Mouse (Mus musculus): Measurements from ENCODE around the gene Xpr1. TPM values are rescaled to one million over a fixed set of nuclear protein-coding genes. Genes with fewer than 3 reads are reported as not detected.

Xpr1 gene
- polyA plus RNA-seq, 1 experiment: 43.9 TPM

DNA sequence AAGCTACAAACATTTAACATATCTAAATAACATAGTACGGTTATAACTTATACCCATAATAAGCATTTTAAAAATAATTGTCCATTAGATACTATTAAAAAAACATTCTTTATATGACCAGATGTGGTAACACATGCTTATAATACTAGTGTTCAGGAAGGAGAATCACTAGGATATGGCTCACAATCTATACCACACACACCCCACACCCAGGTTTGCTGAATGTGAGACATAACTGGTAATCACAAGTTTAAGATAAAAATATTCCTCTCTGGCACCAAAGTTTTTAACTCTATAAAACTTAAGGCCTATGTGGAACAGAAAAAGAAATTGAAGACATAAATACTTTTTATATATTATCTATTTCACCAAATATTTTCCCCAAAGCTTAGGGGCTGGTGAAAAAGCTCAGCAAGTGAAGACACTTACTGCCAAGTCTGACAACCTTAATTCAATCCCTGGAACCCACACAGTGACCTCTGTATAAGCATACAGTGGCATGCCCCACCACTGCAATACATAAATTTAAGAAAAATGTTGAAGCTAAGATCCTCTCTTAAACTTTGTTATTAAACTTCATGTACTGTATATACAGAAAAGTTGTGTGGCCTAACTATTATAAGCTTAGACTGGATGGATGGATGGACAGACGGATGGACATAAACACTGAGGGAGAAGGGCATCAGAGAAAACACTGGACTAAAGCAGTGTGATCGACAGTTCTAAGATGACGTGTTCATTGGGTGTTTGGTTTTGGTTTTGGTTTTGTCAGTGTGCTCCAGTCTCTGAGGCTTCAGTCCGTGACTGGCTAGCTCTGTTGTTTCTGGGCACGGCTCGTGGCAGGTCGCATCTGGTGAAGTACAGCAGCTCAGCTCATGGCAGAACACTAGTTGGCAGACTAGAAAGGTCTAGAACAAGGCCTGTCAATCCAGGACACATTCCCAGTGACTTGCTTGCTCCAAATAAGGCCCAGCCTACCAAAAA is 33.6 kb downstream of the Xpr1 start:
- Histone ChIP-seq H3K4me3 (ENCODE audit: insufficient read depth, low read length) (no peak overlapping the region), H3K27ac (ENCODE audit: insufficient read depth, low read depth, low read length) (no peak overlapping the region), H3K4me1 (ENCODE audit: control insufficient read depth, insufficient read depth, low read length) (peaks cover 4% of the 10 kb centered on the region)
- no peak for TF ChIP-seq CTCF (IDR thresholded peaks at IDR 0.05; ENCODE audit: low read depth, low read length)
- no peak for TF ChIP-seq POLR2A (IDR thresholded peaks at IDR 0.05; ENCODE audit: borderline replicate concordance, low read depth, low read length)

DNA sequence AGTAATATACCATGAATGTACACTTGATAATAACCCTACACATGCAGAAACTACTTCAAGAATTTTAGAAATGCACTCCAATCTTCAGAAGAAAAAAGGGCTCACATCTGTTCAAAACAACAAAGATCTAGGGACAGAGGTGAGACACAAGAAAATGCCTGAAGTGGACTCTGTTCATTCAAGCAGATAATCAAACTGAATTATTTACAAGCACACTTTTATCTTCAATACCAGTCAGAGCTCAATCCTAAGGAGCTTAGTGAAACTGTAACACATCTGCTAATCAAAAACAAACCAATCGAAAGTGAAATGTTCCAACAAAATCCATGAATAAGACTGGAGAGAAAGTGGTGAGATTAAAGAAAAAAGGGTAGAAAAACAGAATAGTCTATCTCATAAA is 35.3 kb downstream of the Xpr1 start:
- Histone ChIP-seq H3K27ac (ENCODE audit: insufficient read depth, low read depth, low read length) (no peak overlapping the region), H3K4me1 (ENCODE audit: control insufficient read depth, insufficient read depth, low read length) (no peaks in the 10 kb centered on the region), H3K4me3 (ENCODE audit: insufficient read depth, low read length) (no peak overlapping the region)
- TF ChIP-seq POLR2A (IDR thresholded peaks at IDR 0.05; ENCODE audit: borderline replicate concordance, low read depth, low read length): no peak
- no peak for TF ChIP-seq CTCF (IDR thresholded peaks at IDR 0.05; ENCODE audit: low read depth, low read length)

DNA sequence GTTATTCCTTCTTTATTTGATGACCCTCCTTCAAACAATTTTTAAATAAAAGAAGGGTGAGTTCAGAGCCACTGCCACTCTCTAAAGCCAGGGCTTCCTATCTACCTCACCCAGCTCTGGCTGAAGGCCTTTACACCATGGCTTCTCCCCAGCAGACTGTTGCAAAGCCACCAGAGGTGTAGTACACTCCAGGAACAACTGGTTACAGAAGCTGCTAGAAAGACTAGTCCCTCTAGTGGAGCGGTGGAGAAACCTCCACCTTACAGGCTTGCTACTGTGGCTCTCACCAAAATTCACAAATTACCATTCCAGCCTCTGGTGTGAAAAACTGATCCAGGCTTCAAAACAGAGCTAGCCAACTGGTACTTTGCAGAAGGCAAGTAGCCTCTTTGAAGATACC is 37.9 kb downstream of the Xpr1 start:
- Histone ChIP-seq H3K4me3 (ENCODE audit: insufficient read depth, low read length) (no peak overlapping the region), H3K27ac (ENCODE audit: insufficient read depth, low read depth, low read length) (no peak overlapping the region), H3K4me1 (ENCODE audit: control insufficient read depth, insufficient read depth, low read length) (no peaks in the 10 kb centered on the region)
- TF ChIP-seq CTCF (IDR thresholded peaks at IDR 0.05; ENCODE audit: low read depth, low read length) (no peak), POLR2A (IDR thresholded peaks at IDR 0.05; ENCODE audit: borderline replicate concordance, low read depth, low read length) (no peak)

DNA sequence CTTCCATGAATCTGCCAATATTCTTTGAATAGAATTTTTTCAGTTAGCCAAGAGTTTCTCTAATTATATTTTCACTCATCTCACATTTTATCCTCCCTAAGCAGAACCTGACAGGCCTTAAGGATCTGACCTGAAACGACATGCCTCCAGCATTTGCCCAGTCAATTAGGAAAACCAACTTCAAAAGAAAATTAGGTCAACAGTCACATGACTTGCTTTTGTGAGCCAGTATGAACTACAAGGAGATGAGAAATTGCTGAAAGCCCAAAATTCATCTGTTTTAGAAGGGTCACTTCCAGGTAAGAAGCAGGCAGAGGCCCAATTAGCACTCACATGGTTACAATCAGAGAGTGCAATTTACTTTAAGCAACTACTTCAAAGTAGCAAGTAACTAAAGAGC is 44.4 kb downstream of the Xpr1 start:
- Histone ChIP-seq H3K4me3 (ENCODE audit: insufficient read depth, low read length) (no peak overlapping the region), H3K4me1 (ENCODE audit: control insufficient read depth, insufficient read depth, low read length) (no peaks in the 10 kb centered on the region), H3K27ac (ENCODE audit: insufficient read depth, low read depth, low read length) (no peak overlapping the region)
- no peak for TF ChIP-seq CTCF (IDR thresholded peaks at IDR 0.05; ENCODE audit: low read depth, low read length)
- TF ChIP-seq POLR2A (IDR thresholded peaks at IDR 0.05; ENCODE audit: borderline replicate concordance, low read depth, low read length): no peak

DNA sequence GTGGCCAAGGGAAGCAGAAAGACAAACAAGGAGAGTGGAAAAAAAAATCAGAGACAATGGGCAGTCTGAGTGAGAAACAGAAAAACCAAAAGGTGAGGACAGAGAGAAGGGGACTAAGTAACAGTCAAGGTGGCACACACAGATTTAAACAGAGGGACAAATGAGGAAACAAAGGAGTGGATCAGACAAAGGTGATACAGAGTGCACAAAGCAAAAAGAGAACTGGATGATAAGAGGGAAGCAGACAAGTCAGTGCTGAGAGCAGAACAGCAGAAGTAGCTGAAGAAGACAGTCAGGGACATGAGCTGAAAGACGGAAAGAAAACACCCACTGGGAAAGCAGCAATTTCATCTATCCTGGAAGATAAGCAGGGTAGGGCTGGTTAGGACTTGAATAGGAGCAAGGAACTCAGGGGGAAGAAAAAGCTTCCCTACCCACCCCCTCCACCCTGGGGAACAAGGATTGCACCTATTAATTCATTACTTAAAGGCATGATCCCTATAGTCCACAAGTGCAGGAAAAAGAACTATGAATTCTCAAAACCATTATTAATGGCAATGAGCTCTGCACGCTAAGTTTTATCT is 47.0 kb downstream of the Xpr1 start:
- Histone ChIP-seq H3K27ac (ENCODE audit: insufficient read depth, low read depth, low read length) (no peak overlapping the region), H3K4me3 (ENCODE audit: insufficient read depth, low read length) (no peak overlapping the region), H3K4me1 (ENCODE audit: control insufficient read depth, insufficient read depth, low read length) (peaks cover 7% of the 10 kb centered on the region)
- no peak for TF ChIP-seq CTCF (IDR thresholded peaks at IDR 0.05; ENCODE audit: low read depth, low read length)
- TF ChIP-seq POLR2A (IDR thresholded peaks at IDR 0.05; ENCODE audit: borderline replicate concordance, low read depth, low read length): no peak

DNA sequence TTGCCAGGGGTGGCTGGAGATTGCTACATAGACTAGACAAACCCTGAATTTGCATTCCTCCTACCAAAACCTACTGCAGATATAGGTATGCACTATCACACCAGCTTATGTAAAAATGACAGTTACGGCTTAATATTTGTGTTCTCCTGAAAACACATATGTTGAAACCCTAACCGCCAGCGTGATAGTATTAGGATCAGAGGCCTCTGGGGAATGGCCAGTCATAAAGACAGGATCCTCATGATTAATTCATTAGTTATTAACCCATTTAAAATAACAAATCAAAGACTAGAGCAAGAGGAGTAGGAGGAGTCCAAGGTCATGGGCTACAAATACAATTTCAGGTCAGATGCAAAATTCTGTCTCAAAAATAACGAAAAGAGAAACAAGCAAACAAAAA is 50.8 kb downstream of the Xpr1 start:
- no peak for TF ChIP-seq CTCF (IDR thresholded peaks at IDR 0.05; ENCODE audit: low read depth, low read length)
- no peak for TF ChIP-seq POLR2A (IDR thresholded peaks at IDR 0.05; ENCODE audit: borderline replicate concordance, low read depth, low read length)

DNA sequence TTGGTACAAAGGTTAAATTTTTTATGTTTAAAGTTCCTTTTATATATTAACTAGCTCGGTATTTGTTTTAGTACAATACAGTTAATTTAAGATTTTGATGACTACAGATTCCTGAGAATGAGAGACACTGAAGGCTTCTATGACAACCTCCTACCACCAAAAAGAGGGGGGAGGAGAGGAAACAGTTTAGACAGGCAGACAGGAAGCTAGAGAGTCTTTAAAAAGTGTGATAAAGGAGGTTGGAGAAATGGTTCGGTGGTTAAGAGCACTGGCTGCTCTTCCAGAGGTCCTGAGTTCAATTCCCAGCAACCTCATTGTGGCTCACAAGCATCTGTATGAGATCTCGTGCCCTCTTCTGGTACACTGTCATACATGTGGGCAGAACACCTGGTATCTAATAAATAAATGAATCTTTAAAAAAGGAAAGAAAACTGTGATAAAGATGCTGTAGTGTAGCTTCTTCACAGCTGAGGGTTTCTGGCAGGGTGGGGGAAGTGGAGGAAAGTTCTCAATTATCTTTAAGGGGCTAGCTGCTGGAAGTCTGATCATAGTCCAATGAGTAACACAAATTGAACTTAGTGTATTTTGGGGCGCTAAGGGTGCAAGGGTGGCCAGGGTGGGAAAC is 55.6 kb downstream of the Xpr1 start:
- H3K4me1 ChIP-seq (ENCODE audit: control insufficient read depth, insufficient read depth, low read length): peaks cover under 1% of the 10 kb centered on the region; the same call in 1 of the 2 replicates
- no peak overlapping the region for H3K4me3 ChIP-seq (ENCODE audit: insufficient read depth, low read length)
- no peak overlapping the region for H3K27ac ChIP-seq (ENCODE audit: insufficient read depth, low read depth, low read length)
- TF ChIP-seq CTCF (IDR thresholded peaks at IDR 0.05; ENCODE audit: low read depth, low read length) (no peak), POLR2A (IDR thresholded peaks at IDR 0.05; ENCODE audit: borderline replicate concordance, low read depth, low read length) (no peak)

More for the DNA sequence above, 50.8 kb downstream of the Xpr1 start:
- Histone ChIP-seq H3K4me3 (ENCODE audit: insufficient read depth, low read length) (no peak overlapping the region), H3K4me1 (ENCODE audit: control insufficient read depth, insufficient read depth, low read length) (peaks cover 7% of the 10 kb centered on the region), H3K27ac (ENCODE audit: insufficient read depth, low read depth, low read length) (no peak overlapping the region)

DNA sequence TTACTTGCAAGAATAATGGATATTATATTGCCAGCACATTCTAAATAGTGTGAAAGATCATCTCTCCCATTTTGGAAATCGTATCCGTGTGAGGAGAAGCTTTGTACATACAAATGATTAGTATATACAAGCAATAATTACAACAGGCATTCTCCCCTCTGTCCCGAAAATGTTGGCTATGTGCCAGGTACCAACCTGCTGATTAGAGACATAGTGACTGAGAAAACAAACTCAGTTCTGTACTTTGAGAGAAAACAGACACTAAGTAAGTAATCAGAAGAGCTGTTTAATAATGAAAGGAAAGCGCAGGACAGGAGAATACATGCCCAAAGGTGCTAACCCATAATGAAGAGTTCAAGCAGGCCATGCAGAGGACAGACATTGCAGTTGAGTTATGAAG is 64.1 kb downstream of the Xpr1 start:
- Histone ChIP-seq H3K4me3 (ENCODE audit: insufficient read depth, low read length) (no peak overlapping the region), H3K27ac (ENCODE audit: insufficient read depth, low read depth, low read length) (no peak overlapping the region), H3K4me1 (ENCODE audit: control insufficient read depth, insufficient read depth, low read length) (no peaks in the 10 kb centered on the region)
- TF ChIP-seq CTCF (IDR thresholded peaks at IDR 0.05; ENCODE audit: low read depth, low read length) (no peak), POLR2A (IDR thresholded peaks at IDR 0.05; ENCODE audit: borderline replicate concordance, low read depth, low read length) (no peak)

DNA sequence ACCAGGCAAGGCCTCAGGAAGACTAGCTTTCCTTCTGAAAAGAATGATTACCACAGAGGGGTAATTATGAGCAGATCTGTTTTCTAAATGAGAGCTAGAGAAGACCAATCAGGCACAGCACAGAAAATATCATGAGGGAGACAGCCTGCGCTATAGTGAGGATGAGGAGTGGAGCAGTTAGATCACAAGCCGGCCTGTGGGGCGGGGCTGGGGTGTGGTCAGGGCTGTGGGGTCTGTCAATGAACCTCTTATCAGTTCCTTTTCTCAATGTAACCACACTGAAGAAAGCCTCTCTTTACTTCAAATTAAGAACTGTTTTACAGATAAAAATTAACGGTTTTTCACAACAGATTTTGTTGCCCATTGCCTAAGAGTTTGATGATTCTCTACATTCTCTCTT is 65.7 kb downstream of the Xpr1 start:
- Histone ChIP-seq H3K4me3 (ENCODE audit: insufficient read depth, low read length) (no peak overlapping the region), H3K27ac (ENCODE audit: insufficient read depth, low read depth, low read length) (no peak overlapping the region), H3K4me1 (ENCODE audit: control insufficient read depth, insufficient read depth, low read length) (no peaks in the 10 kb centered on the region)
- TF ChIP-seq POLR2A (IDR thresholded peaks at IDR 0.05; ENCODE audit: borderline replicate concordance, low read depth, low read length): no peak
- no peak for TF ChIP-seq CTCF (IDR thresholded peaks at IDR 0.05; ENCODE audit: low read depth, low read length)

DNA sequence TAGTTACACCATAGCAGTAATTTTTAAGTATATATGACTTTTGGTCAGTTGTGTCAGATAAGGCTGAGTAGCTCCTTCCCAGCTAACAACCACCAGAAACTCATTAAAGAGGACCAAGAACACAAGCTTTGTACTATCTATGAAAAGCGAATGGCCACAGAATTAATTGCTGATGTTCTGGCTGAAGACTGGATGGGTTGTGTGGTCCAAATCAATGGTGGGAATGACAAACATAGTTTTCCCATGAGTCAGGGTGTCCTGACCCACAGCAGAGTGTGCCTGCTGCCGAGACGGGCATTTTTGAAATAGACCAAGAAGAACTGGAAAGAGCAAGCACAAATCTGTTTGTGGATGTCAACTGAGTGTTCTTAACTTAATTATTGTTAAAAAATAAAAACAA is 68.7 kb downstream of the Xpr1 start:
- TF ChIP-seq CTCF (IDR thresholded peaks at IDR 0.05; ENCODE audit: low read depth, low read length) (no peak), POLR2A (IDR thresholded peaks at IDR 0.05; ENCODE audit: borderline replicate concordance, low read depth, low read length) (no peak)
- Histone ChIP-seq H3K4me3 (ENCODE audit: insufficient read depth, low read length) (no peak overlapping the region), H3K4me1 (ENCODE audit: control insufficient read depth, insufficient read depth, low read length) (peaks cover 3% of the 10 kb centered on the region; the same call in 1 of the 2 replicates), H3K27ac (ENCODE audit: insufficient read depth, low read depth, low read length) (no peak overlapping the region)

Measured in bone marrow macrophage, adult 2 months (primary cell).